Mouse (Mus musculus) lung, embryonic 16.5 days (tissue): Measurements from ENCODE around the gene Adipor2. TPM values are rescaled to one million over a fixed set of nuclear protein-coding genes. Genes with fewer than 3 reads are reported as not detected.

Source experiments
- ATAC-seq: fragments of 200-750 bp; cut with Nextera tagmentation; 2 replicates; pipeline ENCODE4 v1.8.0; 2017; ENCODE audit warnings: low read depth, mild to moderate bottlenecking, moderate library complexity
- H3K27ac ChIP-seq: fragments of 300-500 bp; sonication (generic); 2 replicates; pipeline ENCODE4 v1.5.1; 2014; ENCODE audit warnings: mild to moderate bottlenecking, control low read depth, low read length
- H3K27me3 ChIP-seq: fragments of 300-500 bp; sonication (generic); 2 replicates; pipeline ENCODE4 v1.6.1; 2014; ENCODE audit warnings: low read depth, low read length, mixed read lengths; ENCODE audit not compliant: control insufficient read depth, insufficient read depth
- H3K36me3 ChIP-seq: fragments of 300-500 bp; sonication (generic); 2 replicates; pipeline ENCODE4 v1.6.1; 2014; ENCODE audit warnings: low read length; ENCODE audit not compliant: control insufficient read depth, insufficient read depth
- H3K4me1 ChIP-seq: fragments of 300-500 bp; sonication (generic); replicated peaks from 2 replicates; pipeline ENCODE4 v1.6.1; 2014; ENCODE audit warnings: low read length, mixed read lengths; ENCODE audit not compliant: control insufficient read depth, insufficient read depth
- H3K4me2 ChIP-seq: fragments of 300-500 bp; sonication (generic); 2 replicates; pipeline ENCODE4 v1.6.1; 2014; ENCODE audit warnings: low read depth, low read length, control low read depth
- H3K4me3 ChIP-seq: fragments of 300-500 bp; sonication (generic); 2 replicates; pipeline ENCODE4 v1.5.1; 2014; ENCODE audit warnings: mild to moderate bottlenecking, low read length, control low read depth
- H3K9ac ChIP-seq: fragments of 300-500 bp; sonication (generic); 2 replicates; pipeline ENCODE4 v1.6.1; 2014; ENCODE audit warnings: low read length, control low read depth
- H3K9me3 ChIP-seq: fragments of 300-500 bp; sonication (generic); 2 replicates; pipeline ENCODE4 v1.6.1; 2016; ENCODE audit warnings: low read length; ENCODE audit not compliant: control insufficient read depth
- WGBS: fragments of 180-500 bp; shearing (Covaris S2); extraction: QIAGEN DNeasy Blood & Tissue Kit; methylation state at CpG from one replicate; pipeline ENCODE4 v1.1.7; 2014; 5-methylcytosine and 5-hydroxymethylcytosine counted together
- polyA plus RNA-seq: library from polyadenylated mRNA; unstranded; fragments of >200 nt; fragmentation: Nextera tagmentation; extraction: Ambion mirVana; gene quantifications from 2 replicates; pipeline ENCODE4 v1.2.1, GENCODE M21; 2015

The Adipor2 gene
- polyA plus RNA-seq, 1 experiment from 2014 or later, result 46.4 TPM

DNA sequence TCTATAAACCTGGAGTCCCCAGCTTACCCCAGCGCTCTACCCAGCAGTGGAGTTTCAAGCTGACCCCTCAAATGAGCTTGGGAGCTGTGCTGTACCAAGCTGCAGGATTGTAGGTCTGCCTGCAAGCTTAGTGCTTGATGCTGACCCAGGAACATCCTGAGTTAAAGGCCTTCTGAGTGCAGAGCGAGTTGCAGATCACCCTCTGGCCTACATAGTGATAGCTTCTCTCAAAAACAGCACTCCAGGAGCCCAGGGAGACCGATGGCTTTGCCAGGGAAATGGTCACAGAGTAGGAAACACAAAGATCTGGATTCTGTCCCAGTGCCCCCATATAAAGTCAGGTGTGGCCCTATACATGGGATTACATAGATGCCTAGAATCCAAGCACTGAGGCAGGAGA, 6.0 kb downstream of the Adipor2 start:
- H3K9me3 ChIP-seq, result no peaks in the 10 kb centered on the region
- no peaks in the 10 kb centered on the region for H3K27me3 ChIP-seq
- no peaks in the 10 kb centered on the region for H3K4me1 ChIP-seq
- no peak overlapping the region for H3K9ac ChIP-seq
- no peak for ATAC-seq
- WGBS, result 83% methylated on average over 3 of the region's 3 CpGs
- H3K4me2 ChIP-seq, result no peak overlapping the region
- no peaks in the 10 kb centered on the region for H3K36me3 ChIP-seq
- H3K4me3 ChIP-seq, result no peak overlapping the region
- no peak overlapping the region for H3K27ac ChIP-seq

DNA sequence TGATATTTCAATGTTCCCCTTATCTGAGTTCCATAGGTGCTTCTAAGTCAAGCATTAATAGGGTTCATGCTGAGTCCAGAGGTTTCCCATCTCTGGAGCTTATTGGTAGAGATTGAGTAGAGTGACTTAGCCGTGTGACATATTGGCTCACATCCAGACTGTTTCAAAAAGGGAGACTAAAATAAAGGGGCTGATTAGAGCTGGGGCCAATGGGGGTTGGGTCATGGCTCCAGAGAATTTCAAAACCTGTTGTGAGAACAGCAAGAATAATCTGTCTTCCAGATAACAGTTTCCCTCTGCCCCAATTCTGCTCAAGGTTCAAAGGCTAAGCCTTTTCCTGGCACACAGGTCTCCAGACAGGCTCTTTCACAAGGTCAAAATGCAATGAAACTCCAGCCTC, 7.7 kb downstream of the Adipor2 start:
- Histone ChIP-seq H3K4me2 (no peak overlapping the region), H3K27ac (no peak overlapping the region), H3K27me3 (no peaks in the 10 kb centered on the region), H3K36me3 (no peaks in the 10 kb centered on the region), H3K9ac (no peak overlapping the region), H3K4me3 (no peak overlapping the region), H3K9me3 (no peaks in the 10 kb centered on the region), H3K4me1 (no peaks in the 10 kb centered on the region)
- no peak for ATAC-seq
- whole genome bisulfite sequencing, result 21% methylated on average over 1 of the region's 1 CpGs

DNA sequence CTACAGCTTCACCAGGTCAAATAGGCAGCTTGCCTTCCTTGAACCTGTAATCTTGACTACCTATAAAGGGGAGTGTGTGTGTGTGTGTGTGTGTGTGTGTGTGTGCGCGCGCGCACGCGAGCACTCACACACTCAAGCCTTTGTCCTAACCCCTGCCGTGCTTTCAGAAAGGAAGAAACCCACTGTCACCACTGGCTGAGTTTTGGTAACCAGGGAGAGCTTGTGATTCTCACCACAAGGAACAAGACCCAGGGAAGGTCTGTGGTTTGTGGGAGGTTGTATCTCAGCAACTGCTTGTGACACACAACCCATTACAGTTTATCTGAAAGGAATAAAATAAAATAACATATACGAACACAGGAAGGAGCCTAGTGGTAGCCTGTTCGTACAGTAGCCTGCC, 8.9 kb downstream of the Adipor2 start:
- ATAC-seq, result no peak

DNA sequence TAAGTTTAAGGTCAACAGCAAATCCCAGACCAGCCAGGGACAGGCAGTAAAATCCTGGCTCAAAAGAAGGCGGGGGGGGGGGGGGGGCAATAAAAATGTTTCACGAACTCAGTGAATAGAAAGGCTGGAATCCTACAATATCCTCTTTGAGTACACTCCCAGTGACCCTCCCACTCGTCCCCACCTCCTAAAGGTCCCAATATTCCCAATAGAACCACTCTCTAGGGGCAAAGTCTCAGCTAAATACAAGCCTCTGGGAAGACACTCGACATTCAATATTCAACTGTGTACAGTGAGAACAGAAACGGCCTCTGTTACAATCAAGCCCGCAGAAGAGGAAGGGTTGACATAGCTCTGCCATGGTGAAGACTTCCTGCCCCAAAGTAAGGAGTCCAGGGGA, 9.7 kb downstream of the Adipor2 start:
- H3K27ac ChIP-seq, result no peak overlapping the region
- WGBS, result 60% methylated on average over 6 of the region's 6 CpGs
- H3K27me3 ChIP-seq, result no peaks in the 10 kb centered on the region
- H3K4me2 ChIP-seq, result no peak overlapping the region
- H3K9ac ChIP-seq, result no peak overlapping the region
- no peaks in the 10 kb centered on the region for H3K36me3 ChIP-seq
- H3K4me3 ChIP-seq, result no peak overlapping the region
- H3K4me1 ChIP-seq, result no peaks in the 10 kb centered on the region
- no peaks in the 10 kb centered on the region for H3K9me3 ChIP-seq
- ATAC-seq, result no peak

More for the DNA sequence above, 8.9 kb downstream of the Adipor2 start:
- no peak overlapping the region for H3K4me3 ChIP-seq
- no peak overlapping the region for H3K27ac ChIP-seq
- H3K36me3 ChIP-seq, result no peaks in the 10 kb centered on the region
- 73% methylated on average over 9 of the region's 9 CpGs for WGBS
- no peak overlapping the region for H3K9ac ChIP-seq
- no peaks in the 10 kb centered on the region for H3K27me3 ChIP-seq
- no peak overlapping the region for H3K4me2 ChIP-seq
- H3K9me3 ChIP-seq, result no peaks in the 10 kb centered on the region
- H3K4me1 ChIP-seq, result no peaks in the 10 kb centered on the region

- no peak for ATAC-seq
- no peaks in the 10 kb centered on the region for H3K36me3 ChIP-seq
- H3K4me2 ChIP-seq, result no peak overlapping the region
- H3K9me3 ChIP-seq, result no peaks in the 10 kb centered on the region
- no peaks in the 10 kb centered on the region for H3K4me1 ChIP-seq
- no peaks in the 10 kb centered on the region for H3K27me3 ChIP-seq
- WGBS, result 78% methylated on average over 8 of the region's 8 CpGs
- H3K4me3 ChIP-seq, result no peak overlapping the region
- no peak overlapping the region for H3K27ac ChIP-seq
- no peak overlapping the region for H3K9ac ChIP-seq
Measured at GRCm38 (mm10) chr6:119406528-119406927, 11.0 kb downstream of the Adipor2 start.

DNA sequence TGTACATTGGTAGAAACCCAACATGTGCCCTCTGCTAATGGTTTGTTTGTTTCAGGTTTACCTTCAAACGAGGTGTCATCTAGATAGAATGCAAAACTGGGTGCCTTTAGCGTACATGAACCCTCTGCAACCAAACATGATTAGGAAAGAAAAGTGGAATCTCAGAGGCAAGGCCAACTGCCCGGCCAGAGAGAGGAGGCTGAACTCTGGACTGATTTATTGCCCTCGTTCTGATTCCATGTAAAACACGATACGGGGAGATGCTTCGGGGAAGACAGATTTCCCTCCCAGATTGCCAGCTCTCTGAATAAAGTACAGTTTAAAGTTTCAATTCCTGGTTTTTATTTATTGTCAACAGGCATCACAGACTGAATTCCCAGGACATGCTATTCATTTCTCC, 12.2 kb downstream of the Adipor2 start:
- Histone ChIP-seq H3K9me3 (no peaks in the 10 kb centered on the region), H3K9ac (no peak overlapping the region), H3K27ac (no peak overlapping the region), H3K4me1 (no peaks in the 10 kb centered on the region), H3K36me3 (no peaks in the 10 kb centered on the region), H3K4me2 (no peak overlapping the region), H3K4me3 (no peak overlapping the region), H3K27me3 (no peaks in the 10 kb centered on the region)
- 66% methylated on average over 7 of the region's 7 CpGs for WGBS
- no peak for ATAC-seq

GRCm38 (mm10) chr6:119404854-119405253, 12.7 kb downstream of the Adipor2 start:
- H3K4me1 ChIP-seq, result no peaks in the 10 kb centered on the region
- H3K27ac ChIP-seq, result no peak overlapping the region
- no peak overlapping the region for H3K4me2 ChIP-seq
- H3K9ac ChIP-seq, result no peak overlapping the region
- WGBS, result 80% methylated on average over 4 of the region's 4 CpGs
- no peak for ATAC-seq
- no peaks in the 10 kb centered on the region for H3K9me3 ChIP-seq
- H3K36me3 ChIP-seq, result no peaks in the 10 kb centered on the region
- H3K27me3 ChIP-seq, result no peaks in the 10 kb centered on the region
- H3K4me3 ChIP-seq, result no peak overlapping the region

GRCm38 (mm10) chr6:119402976-119403375, 14.5 kb downstream of the Adipor2 start:
- Histone ChIP-seq H3K27me3 (no peaks in the 10 kb centered on the region), H3K4me1 (no peaks in the 10 kb centered on the region), H3K4me3 (no peak overlapping the region), H3K9ac (no peak overlapping the region), H3K9me3 (no peaks in the 10 kb centered on the region), H3K27ac (no peak overlapping the region), H3K4me2 (no peak overlapping the region), H3K36me3 (no peaks in the 10 kb centered on the region)
- 64% methylated on average over 3 of the region's 3 CpGs for WGBS
- no peak for ATAC-seq

DNA sequence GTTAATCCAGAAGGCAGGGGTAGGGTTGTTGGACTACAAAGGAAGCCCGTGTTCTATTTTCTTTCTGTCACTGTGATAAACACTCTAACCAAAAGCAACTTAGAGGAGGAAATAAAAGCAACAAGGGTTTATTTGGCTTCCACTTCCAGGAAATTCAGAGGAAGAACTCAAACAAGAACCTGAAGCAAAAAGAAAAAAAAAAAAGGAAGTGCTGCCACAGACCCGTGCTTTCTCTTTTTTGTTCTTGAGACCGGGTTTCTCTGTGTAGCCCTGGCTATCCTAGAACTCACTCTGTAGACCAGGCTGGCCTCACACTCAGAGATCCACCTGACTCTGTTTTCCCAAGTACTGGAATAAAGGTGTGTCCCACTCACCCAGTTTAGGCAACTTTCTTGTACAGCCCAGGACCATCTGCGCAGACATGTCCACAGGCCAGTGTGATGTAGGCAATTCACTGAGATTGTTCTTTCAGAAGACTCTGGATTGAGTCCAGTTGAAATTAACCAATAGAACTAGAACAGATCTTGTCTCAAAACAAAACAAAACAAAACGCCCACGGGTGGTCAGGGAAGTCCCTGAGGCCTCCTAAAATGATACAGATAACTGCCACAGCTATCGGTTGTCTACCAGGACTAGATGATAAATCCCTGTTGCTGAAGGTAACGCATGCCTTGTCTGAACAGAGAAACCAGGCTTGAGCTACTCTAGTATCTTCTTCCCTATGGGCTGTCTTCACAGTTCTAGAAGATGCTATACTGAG, 15.8 kb downstream of the Adipor2 start:
- no peaks in the 10 kb centered on the region for H3K4me1 ChIP-seq
- no peak overlapping the region for H3K9ac ChIP-seq
- no peaks in the 10 kb centered on the region for H3K9me3 ChIP-seq
- H3K36me3 ChIP-seq, result no peaks in the 10 kb centered on the region
- H3K27me3 ChIP-seq, result no peaks in the 10 kb centered on the region
- H3K27ac ChIP-seq, result no peak overlapping the region
- WGBS, result 80% methylated on average over 8 of the region's 8 CpGs
- no peak overlapping the region for H3K4me2 ChIP-seq
- H3K4me3 ChIP-seq, result no peak overlapping the region
- no peak for ATAC-seq

DNA sequence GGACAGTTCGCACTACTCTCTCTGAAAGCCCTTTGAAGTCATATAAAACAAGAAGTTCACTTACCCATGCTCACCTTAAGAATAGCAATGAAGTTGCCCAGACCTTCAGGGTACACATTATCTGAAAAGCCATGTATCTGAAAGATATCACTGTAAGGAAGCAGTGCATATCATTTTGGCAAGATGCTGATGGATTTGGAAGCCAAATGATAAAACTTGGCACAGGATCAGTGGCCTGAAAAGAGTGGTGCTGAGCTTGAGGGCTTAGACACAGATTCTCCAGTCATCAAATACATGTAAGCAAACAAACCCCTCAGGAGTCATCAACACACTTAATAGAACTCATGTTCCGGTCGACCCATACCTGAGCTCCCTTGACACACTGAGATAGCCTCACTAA, 16.9 kb downstream of the Adipor2 start:
- H3K36me3 ChIP-seq, result no peaks in the 10 kb centered on the region
- H3K9me3 ChIP-seq, result no peaks in the 10 kb centered on the region
- H3K9ac ChIP-seq, result no peak overlapping the region
- H3K27ac ChIP-seq, result no peak overlapping the region
- no peaks in the 10 kb centered on the region for H3K27me3 ChIP-seq
- H3K4me1 ChIP-seq, result 0 out of 2 replicates have a peak, but pooled peaks cover 2% of the 10 kb centered on the region
- H3K4me2 ChIP-seq, result no peak overlapping the region
- 65% methylated on average over 3 of the region's 3 CpGs for WGBS
- no peak for ATAC-seq
- no peak overlapping the region for H3K4me3 ChIP-seq
